ENCODE assay signal across 21 mouse cellular contexts in genomic region chr12:13127407-13127806, GRCm38 (mm10).
"Had no signal": no experiment of that assay in that cellular context is flagged by ENCODE, and none has a peak within 500 bp of the region (broad histone marks: within the 10 kb centered on the region; RNA-seq: fewer than 3 reads in every experiment).

No protein-coding gene starts in this region.

- H3K4me1 ChIP-seq: midbrain, embryonic 13.5 days; neural tube, embryonic 13.5 days; stomach, embryonic 15.5 days had no signal

- ATAC-seq: liver, postnatal 0 days; lung, postnatal 0 days; midbrain, embryonic 13.5 days had no signal

- H3K27ac ChIP-seq: kidney, postnatal 0 days; layer of hippocampus, adult 2 months; limb, embryonic 13.5 days; liver, embryonic 14.5 days; macrophage; midbrain, embryonic 13.5 days; neural tube, embryonic 13.5 days; stomach, embryonic 15.5 days had no signal

- H3K27me3 ChIP-seq: limb, embryonic 13.5 days; midbrain, embryonic 13.5 days; stomach, embryonic 15.5 days had no signal

- DNase-seq: kidney, adult 2 months; kidney, postnatal 25 days; layer of hippocampus, adult 9-11 months; liver, postnatal 0 days; lung, embryonic 14.5 days; retina, postnatal 1 day; right cerebral cortex, postnatal 25 days; spleen, adult 18-20 months; thymus, postnatal 36 days had no signal

- H3K4me3 ChIP-seq: layer of hippocampus, adult 2 months; limb, embryonic 10.5 days; limb, embryonic 13.5 days; midbrain, embryonic 13.5 days; myocyte; neural tube, embryonic 13.5 days; stomach, embryonic 15.5 days had no signal

- H3K9ac ChIP-seq: limb, embryonic 13.5 days; liver, embryonic 14.5 days; liver, postnatal 0 days; lung, embryonic 14.5 days; midbrain, embryonic 13.5 days; neural tube, embryonic 13.5 days; stomach, embryonic 15.5 days had no signal

- H3K36me3 ChIP-seq: limb, embryonic 10.5 days; limb, embryonic 13.5 days; midbrain, embryonic 13.5 days; neural tube, embryonic 13.5 days; stomach, embryonic 15.5 days had no signal

- H3K9me3 ChIP-seq: limb, embryonic 10.5 days; limb, embryonic 13.5 days; midbrain, embryonic 13.5 days; neural tube, embryonic 13.5 days; stomach, embryonic 15.5 days had no signal

- H3K4me2 ChIP-seq: limb, embryonic 13.5 days; liver, embryonic 11.5 days; lung, embryonic 14.5 days; midbrain, embryonic 13.5 days; neural tube, embryonic 13.5 days; stomach, embryonic 15.5 days had no signal
